Mouse (Mus musculus): Measurements from ENCODE around the gene Polk. TPM values are rescaled to one million over a fixed set of nuclear protein-coding genes. Genes with fewer than 3 reads are reported as not detected.

Polk gene
- total RNA-seq, 2 experiments from 2014 or later, result 4.9 to 5.2 TPM

Other genes with a start within 250 kb of the Polk start
- 1 to 10 TPM; 5.3 to 5.5 TPM for gene Poc5, start 154.3 kb downstream of the Polk start, total RNA-seq (2021)
- under 1 TPM in 1 of 2 experiments, not detected in 1; 0.52 TPM for gene Ankdd1b, start 71.4 kb downstream of the Polk start, total RNA-seq (2021)
- not detected for gene Gm17622, start 51.8 kb downstream of the Polk start, total RNA-seq (2021)
- 10 to 100 TPM; 40.3 to 41.8 TPM for gene Col4a3bp, start within 50 bp of the Polk start, total RNA-seq (2021)
- gene Hmgcr, start 128.4 kb upstream of the Polk start, total RNA-seq (2021), result 1 to 10 TPM; 3.5 to 5.1 TPM
- gene Ankrd31, start 205.7 kb upstream of the Polk start, total RNA-seq (2021), result not detected

All from gastrocnemius, adult 18-20 months (tissue).